Mouse (Mus musculus) testis, adult 2 months (tissue): ENCODE measurements around the gene Sspo.
A peak's percentile ranks its signal among the peaks of the same experiment; 100 is the strongest.

Source experiments
- CTCF ChIP-seq: fragments of 200-500 bp; IDR thresholded peaks from 2 replicates; pipeline ENCODE4 v1.5.1; 2012; ENCODE audit warnings: low read depth, mild to moderate bottlenecking, inconsistent platforms, low read length, moderate library complexity; ENCODE audit not compliant: control insufficient read depth, insufficient read depth, insufficient replicate concordance
- POLR2A ChIP-seq: fragments of 200-500 bp; IDR thresholded peaks from 2 replicates; pipeline ENCODE4 v1.6.1; 2012; ENCODE audit warnings: low read depth, mild to moderate bottlenecking, inconsistent platforms, low read length, moderate library complexity; ENCODE audit not compliant: control insufficient read depth

DNA sequence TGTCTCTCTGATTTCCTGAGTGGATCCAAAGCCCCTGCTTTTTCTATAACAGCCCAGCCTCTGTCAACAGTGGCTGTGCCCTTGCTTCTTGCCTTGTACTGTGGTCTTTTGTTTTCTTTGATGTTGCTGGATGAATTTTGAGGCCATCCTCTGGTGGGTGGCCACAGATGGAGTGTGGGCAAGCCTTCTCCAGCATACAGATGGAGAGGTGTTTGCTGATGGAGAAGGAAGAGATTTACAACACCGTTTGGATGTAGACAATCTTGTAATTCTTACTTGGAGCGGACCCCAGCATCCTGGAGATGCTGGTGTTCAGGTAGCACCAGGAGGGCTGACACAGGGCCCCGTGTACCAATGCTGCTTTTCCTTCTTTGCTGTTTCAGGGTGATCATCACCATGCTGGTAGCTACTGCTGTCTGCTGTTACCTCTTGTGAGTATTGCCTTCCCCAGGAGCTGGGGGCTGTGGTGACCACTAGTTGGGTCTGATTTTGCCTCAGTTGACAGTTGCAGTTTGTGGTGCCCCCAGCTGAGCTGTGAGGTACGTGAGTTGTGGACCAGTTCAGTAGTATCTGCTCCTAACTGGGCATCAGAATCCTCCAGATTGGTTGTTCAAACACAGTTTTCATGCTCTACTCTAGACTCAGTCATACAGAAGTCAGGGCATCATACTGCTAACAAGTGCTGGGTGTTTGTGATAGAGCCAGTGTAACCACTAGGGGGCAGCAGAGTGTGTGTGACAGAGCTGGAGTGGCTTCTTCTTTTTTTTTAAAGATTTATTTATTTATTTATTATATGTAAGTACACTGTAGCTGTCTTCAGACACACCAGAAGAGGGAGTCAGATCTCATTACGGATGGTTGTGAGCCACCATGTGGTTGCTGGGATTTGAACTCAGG is 91.1 kb downstream of the Sspo start:
- TF ChIP-seq CTCF, result peak; percentile 13; the same call in 1 of the 2 replicates
- no peak for TF ChIP-seq POLR2A
